Mouse (Mus musculus) cerebellum, adult 2 months (tissue): Measurements from ENCODE around the gene Wbp1l. TPM values are rescaled to one million over a fixed set of nuclear protein-coding genes. Genes with fewer than 3 reads are reported as not detected.

ENCODE experiments used
- DNase-seq, 2 experiments: peaks; one replicate each; pipeline ENCODE4 v3.0.0; 2021
- H3K27ac ChIP-seq: fragments of 200-500 bp; 2 replicates; pipeline ENCODE4 v1.5.1; 2012; ENCODE audit warnings: low read length, control low read depth, inconsistent platforms; ENCODE audit not compliant: insufficient read depth
- H3K27me3 ChIP-seq: fragments of 200-500 bp; 2 replicates; pipeline ENCODE4 v1.6.1; 2012; ENCODE audit warnings: inconsistent platforms, mild to moderate bottlenecking, low read length, moderate library complexity; ENCODE audit not compliant: control insufficient read depth, insufficient read depth
- H3K4me1 ChIP-seq: fragments of 200-500 bp; 2 replicates; pipeline ENCODE4 v1.6.1; 2011; ENCODE audit warnings: low read length; ENCODE audit not compliant: control insufficient read depth, insufficient read depth
- H3K4me3 ChIP-seq: fragments of 200-500 bp; replicated peaks from 2 replicates; pipeline ENCODE3; 2011; ENCODE audit warnings: mild to moderate bottlenecking, low read depth, low read length, control low read depth; ENCODE audit not compliant: insufficient read depth
- CTCF ChIP-seq: fragments of 200-500 bp; IDR thresholded peaks from 2 replicates; pipeline ENCODE4 v1.5.1; 2011; ENCODE audit warnings: low read depth, mild to moderate bottlenecking, control low read depth, low read length, moderate library complexity, borderline replicate concordance; ENCODE audit not compliant: insufficient read depth
- POLR2A ChIP-seq: fragments of 200-500 bp; IDR thresholded peaks from 2 replicates; pipeline ENCODE4 v1.6.1; 2011; ENCODE audit warnings: low read length, control low read depth, borderline replicate concordance; ENCODE audit not compliant: insufficient read depth
- WGBS: fragments of 180-500 bp; shearing (Covaris S2); methylation state at CpG from one replicate; pipeline ENCODE4 v1.1.7; 2018; 5-methylcytosine and 5-hydroxymethylcytosine counted together
- polyA plus RNA-seq: library from polyadenylated mRNA; depleted of rRNA; stranded (reverse); fragments of >200 nt; gene quantifications from 2 replicates; pipeline ENCODE4 v1.2.3, GENCODE M21; 2012; rRNA removed

Wbp1l gene
- polyA plus RNA-seq: 24.9 and 28.3 TPM in 2 replicates

DNA sequence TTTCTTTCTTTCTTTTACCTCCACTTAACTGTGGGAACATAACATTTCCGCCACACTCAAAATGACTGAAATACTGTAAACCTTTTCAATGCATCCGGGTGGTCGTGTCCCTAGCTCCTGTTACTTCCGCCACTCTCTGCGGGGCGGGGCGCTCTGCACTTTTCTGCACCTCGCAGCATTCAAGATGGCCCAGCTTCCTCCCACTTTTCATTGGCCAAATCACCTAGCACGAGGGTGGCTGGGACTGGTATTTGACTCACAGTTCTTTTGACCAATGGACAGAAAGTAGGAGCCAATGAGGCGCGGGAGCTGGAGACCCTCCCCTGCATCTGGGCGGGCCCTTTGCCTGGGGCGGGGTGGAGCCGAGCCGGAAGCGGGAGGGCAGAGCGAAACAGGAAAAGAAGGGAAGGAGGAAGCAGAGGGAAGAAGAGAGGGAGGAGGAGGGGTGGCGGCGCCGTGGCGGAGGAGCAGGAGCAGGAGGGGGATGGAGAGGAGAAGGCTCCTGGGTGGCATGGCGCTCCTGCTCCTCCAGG lies at the start of gene Wbp1l:
Gene Wbp1l, plus strand, starts transcription at position 365 of the 533 bp plus-strand sequence.
- no peaks in the 10 kb centered on the region for H3K27me3 ChIP-seq
- DNase-seq: peak; percentile 94 to 98

DNA sequence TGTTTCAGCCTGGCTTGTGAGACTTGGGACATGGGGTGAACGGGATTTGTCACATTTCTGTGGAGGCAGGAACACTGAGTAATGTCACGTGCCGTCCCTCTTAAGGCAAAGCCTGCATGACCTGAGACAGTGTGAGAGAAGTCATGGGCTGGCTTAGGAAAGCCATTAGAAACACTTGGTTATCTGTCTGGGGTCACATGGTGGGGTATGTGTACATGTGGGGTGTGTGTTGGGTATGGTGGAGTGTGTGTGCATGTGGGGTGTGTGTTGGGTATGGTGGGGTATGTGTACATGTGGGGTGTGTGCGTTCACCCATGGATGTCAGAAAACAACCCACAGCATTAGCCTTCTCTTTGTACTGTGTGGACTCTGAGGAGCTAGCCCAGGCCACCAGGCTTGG lies 48.5 kb upstream of the Wbp1l start:
- TF ChIP-seq CTCF (no peak), POLR2A (no peak)
- DNase-seq: no peak
- H3K4me1 ChIP-seq: no peaks in the 10 kb centered on the region
- WGBS: 89% methylated on average over 4 of the region's 4 CpGs
- H3K27me3 ChIP-seq: no peaks in the 10 kb centered on the region
- H3K4me3 ChIP-seq: no peak overlapping the region
- H3K27ac ChIP-seq: no peak overlapping the region

More for the DNA sequence above, at the start of gene Wbp1l:
- Histone ChIP-seq H3K27ac (peak within 1 kb of the TSS; percentile 44), H3K4me3 (peak within 1 kb of the TSS; percentile 79), H3K4me1 (0 out of 2 replicates have a peak, but pooled peaks cover 3% of the 10 kb centered on the region)
- WGBS: under 1% methylated on average over 22 of the region's 22 CpGs
- TF ChIP-seq CTCF (no peak), POLR2A (peak; percentile 65; the same call in 1 of the 2 replicates)

DNA sequence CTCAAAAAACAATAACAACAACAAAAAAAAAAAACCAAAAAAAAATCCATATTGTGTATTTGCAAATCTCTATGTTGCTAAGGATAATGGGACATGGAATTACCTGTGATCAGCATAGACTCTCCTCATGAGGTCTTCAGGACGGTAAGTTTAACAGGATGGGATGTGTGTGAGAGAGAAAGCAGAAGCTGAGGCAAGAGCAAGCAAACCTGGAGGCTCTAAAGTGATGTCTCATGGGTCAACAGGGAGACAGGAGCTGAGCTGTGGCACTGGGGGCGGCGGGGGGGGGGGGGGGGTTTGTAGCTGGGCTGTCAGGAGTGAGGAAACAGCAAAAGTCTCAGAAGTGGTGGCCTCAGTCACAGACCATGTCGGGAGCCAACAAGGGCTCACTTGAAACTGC lies 46.4 kb upstream of the Wbp1l start:
- DNase-seq: no peak
- Histone ChIP-seq H3K4me1 (no peaks in the 10 kb centered on the region), H3K27me3 (no peaks in the 10 kb centered on the region), H3K4me3 (no peak overlapping the region), H3K27ac (no peak overlapping the region)
- TF ChIP-seq CTCF: no peak
- TF ChIP-seq POLR2A: no peak
- 89% methylated on average over 4 of the region's 4 CpGs for WGBS

DNA sequence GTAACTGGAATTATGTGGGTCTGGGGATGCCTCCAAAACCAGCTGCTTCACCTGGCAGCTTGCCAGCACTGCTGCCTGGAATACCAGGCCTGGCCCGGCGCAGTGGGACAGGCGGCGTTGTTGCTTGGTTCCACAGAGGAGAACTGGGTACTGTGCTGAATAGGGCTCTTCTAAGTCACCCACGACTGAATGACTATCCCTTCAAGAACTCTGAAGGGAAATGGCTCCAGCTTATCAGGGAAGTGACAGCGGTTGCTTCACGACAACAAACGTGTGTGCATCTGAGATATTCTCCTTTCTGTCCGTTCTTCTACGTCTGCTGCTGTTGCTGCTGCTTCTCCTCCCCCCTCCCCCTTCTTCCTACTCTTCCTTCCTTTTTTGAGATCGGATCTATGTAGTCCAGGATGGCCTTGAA lies 45.3 kb upstream of the Wbp1l start:
- no peak for DNase-seq
- no peak for TF ChIP-seq CTCF
- TF ChIP-seq POLR2A: no peak
- peaks cover 8% of the 10 kb centered on the region for H3K4me1 ChIP-seq
- no peaks in the 10 kb centered on the region for H3K27me3 ChIP-seq
- 36% methylated on average over 11 of the region's 11 CpGs for WGBS
- no peak overlapping the region for H3K4me3 ChIP-seq
- H3K27ac ChIP-seq: no peak overlapping the region

DNA sequence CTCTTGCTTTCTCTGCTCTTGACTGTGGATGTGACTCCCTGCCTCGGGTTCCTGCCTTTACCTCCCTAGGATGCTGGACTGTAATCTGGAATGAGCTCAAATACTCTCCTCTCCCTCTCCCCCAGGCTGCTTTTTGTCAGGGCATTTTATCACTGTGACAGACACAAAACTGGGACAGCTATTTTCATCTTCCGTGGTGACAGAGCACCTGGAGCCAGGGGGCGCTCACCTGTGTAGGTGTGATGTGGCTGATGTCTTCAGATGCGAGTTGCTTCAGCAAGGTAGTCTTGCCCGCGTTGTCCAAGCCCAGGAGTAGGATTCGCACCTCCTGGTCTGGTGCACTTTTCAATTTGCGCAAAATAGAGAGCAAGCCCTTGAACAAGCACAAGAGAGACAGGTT lies 40.9 kb upstream of the Wbp1l start:
- 75% methylated on average over 8 of the region's 8 CpGs for WGBS
- Histone ChIP-seq H3K4me1 (peaks cover 22% of the 10 kb centered on the region), H3K4me3 (no peak overlapping the region), H3K27me3 (no peaks in the 10 kb centered on the region), H3K27ac (no peak overlapping the region)
- no peak for DNase-seq
- no peak for TF ChIP-seq POLR2A
- no peak for TF ChIP-seq CTCF

DNA sequence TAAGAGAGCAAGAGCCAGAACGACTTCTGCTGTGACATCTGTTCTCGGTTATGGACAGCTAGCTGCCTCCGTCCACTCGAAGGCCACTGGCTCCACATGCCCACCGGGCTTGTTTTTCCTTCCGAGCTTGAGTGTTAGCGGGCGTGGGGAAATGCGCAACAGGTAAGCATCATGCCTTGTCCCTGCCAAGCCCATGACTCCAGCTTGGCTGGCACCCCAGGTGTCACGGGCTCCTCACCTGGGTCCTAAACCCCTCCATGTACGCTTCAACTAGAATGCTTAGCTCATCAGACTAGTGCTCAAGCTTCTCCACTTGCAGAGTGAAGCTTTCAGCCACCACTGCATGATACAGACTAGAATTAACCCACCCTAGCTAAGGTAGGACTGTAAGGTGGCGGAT lies 40.3 kb upstream of the Wbp1l start:
- H3K4me3 ChIP-seq: peak overlapping the region; percentile 33
- H3K4me1 ChIP-seq: peaks cover 24% of the 10 kb centered on the region
- no peaks in the 10 kb centered on the region for H3K27me3 ChIP-seq
- TF ChIP-seq CTCF (no peak), POLR2A (no peak)
- no peak overlapping the region for H3K27ac ChIP-seq
- peak; percentile 63 to 72 for DNase-seq
- 24% methylated on average over 12 of the region's 12 CpGs for WGBS

DNA sequence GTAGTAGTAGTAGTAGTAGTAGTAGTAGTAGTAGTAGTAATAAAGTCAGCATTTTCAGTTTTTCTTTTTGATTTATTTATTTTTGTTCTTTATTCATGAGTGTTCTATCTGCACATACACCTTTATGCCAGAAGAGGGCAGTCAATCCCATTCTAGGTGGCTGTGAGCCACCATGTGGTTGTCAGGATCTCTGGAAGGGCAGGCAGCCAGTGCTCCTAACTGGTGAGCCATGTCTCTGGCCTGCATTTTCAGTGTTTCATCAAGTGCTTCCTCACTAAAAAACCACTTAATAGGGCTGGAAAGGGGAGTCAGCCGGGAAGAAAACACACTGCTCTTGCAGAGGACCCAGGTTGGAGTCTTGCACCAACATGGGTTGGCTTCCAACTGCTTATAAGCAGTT lies 36.8 kb upstream of the Wbp1l start:
- DNase-seq: peak; percentile 73 to 81
- 10% methylated on average over 1 of the region's 1 CpGs for WGBS
- peak overlapping the region; percentile 74 for H3K27ac ChIP-seq
- no peaks in the 10 kb centered on the region for H3K27me3 ChIP-seq
- H3K4me1 ChIP-seq: peaks cover 32% of the 10 kb centered on the region
- no peak overlapping the region for H3K4me3 ChIP-seq
- peak; percentile 72 for TF ChIP-seq CTCF
- no peak for TF ChIP-seq POLR2A

DNA sequence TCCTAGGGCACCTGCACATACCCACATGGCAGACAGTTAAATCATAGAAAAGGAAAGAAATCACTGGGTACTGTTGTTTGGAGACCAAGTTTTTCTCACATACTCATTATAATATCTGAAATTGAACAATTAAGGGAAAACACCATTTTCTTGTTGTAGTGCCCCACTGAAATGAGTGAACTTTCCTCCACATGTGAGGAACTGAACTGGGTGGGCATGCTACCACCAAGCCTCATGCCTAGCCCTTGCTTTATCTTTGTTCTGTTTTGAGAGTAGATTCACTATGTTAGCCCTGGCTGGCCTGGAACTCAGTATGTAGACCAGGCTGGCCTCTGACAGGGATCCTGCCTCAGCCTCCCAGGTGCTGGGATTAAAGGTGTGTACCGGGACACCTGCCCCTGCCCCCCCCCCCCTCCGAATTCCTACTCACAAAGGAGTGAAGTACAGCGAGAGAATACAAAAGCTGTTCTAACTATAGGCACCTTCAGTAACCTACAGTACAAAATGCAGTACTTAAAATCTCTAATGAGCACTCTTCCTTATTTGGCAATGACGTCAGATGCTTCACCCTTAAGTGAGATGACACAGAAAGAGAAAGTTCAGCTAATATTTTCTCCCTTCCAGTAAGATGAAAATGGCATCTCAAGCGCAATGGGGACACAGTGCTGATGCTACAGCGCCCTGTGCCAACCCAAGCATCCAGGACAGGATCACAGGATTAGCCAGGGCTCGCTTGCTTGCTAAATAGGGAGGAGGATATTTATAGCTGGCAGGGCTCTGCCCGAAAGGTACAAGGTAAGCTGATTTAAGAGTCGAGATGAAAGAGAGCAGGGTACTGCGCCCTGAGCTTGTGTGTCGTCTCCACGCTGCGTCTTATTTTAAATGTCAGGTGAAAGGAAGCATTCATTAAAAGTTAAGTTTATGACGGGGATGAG lies 36.0 kb upstream of the Wbp1l start:
- 20% methylated on average over 14 of the region's 14 CpGs for WGBS
- peak; percentile 74 to 89 for DNase-seq
- no peaks in the 10 kb centered on the region for H3K27me3 ChIP-seq
- peak overlapping the region; percentile 11 for H3K4me3 ChIP-seq
- H3K27ac ChIP-seq: peak overlapping the region; percentile 74
- peak; percentile 45; the same call in 1 of the 2 replicates for TF ChIP-seq POLR2A
- no peak for TF ChIP-seq CTCF
- H3K4me1 ChIP-seq: peaks cover 31% of the 10 kb centered on the region
